Mouse (Mus musculus) B cell, adult 2 months (primary cell): ENCODE measurements around the gene Aaed1.

Source experiments
- DNase-seq, 2 experiments: peaks; one replicate each; pipeline ENCODE4 v3.0.0; 2022

Aaed1 gene

GRCm38 (mm10) chr13:64248775-64249524 lies 63.6 kb downstream of the Aaed1 start:
- DNase-seq, result peak; percentile 96 to 97

GRCm38 (mm10) chr13:64248161-64248774 lies 64.2 kb downstream of the Aaed1 start:
- DNase-seq, result peak; percentile 68

- no peak for DNase-seq
Measured at GRCm38 (mm10) chr13:64246106-64246505, 66.4 kb downstream of the Aaed1 start.

GRCm38 (mm10) chr13:64244685-64245261 lies 67.7 kb downstream of the Aaed1 start:
- no peak for DNase-seq

- no peak for DNase-seq
Measured at GRCm38 (mm10) chr13:64242721-64243120, 69.8 kb downstream of the Aaed1 start.

- no peak for DNase-seq
Measured at GRCm38 (mm10) chr13:64240626-64241025, 71.9 kb downstream of the Aaed1 start.

- DNase-seq, result no peak
Measured at GRCm38 (mm10) chr13:64237681-64238157, 74.8 kb downstream of the Aaed1 start.

GRCm38 (mm10) chr13:64237000-64237680 lies 75.4 kb downstream of the Aaed1 start:
- no peak for DNase-seq

- DNase-seq, result no peak
Measured at GRCm38 (mm10) chr13:64235777-64236176, 76.7 kb downstream of the Aaed1 start.

GRCm38 (mm10) chr13:64235062-64235715 lies 77.3 kb downstream of the Aaed1 start:
- no peak for DNase-seq

GRCm38 (mm10) chr13:64233139-64233538 lies 79.4 kb downstream of the Aaed1 start:
- DNase-seq, result no peak

GRCm38 (mm10) chr13:64226725-64227124 lies 85.8 kb downstream of the Aaed1 start:
- no peak for DNase-seq

- DNase-seq, result no peak
Measured at GRCm38 (mm10) chr13:64225738-64226137, 86.8 kb downstream of the Aaed1 start.
